Mouse (Mus musculus): ENCODE results near the gene Rexo4. TPM values are rescaled to one million over a fixed set of nuclear protein-coding genes. Genes with fewer than 3 reads are reported as not detected.

The Rexo4 gene
- total and polyA plus RNA-seq, 3 experiments = 53.6 to 74.8 (median 67.2) TPM

- in situ Hi-C loops (cut with MboI; ENCODE audit: low pct_ligation_motif_present, low pct_unique_long_range_greater_than_20kb, low sequenced_read_pairs) = no loop called here
- dilution Hi-C loops (cut with MboI; ENCODE audit: extremely low pct_ligation_motif_present, extremely low pct_unique_long_range_greater_than_20kb, low sequenced_read_pairs) = no loop called here
These were observed 13.8 kb downstream of the Rexo4 start for GRCm38 (mm10) chr2:26950411-26950810.

GRCm38 (mm10) chr2:26943253-26943652 is 20.9 kb downstream of the Rexo4 start:
- no peak for TF ChIP-seq TCF12 (IDR thresholded peaks at IDR 0.05; ENCODE audit: low read depth, low read length)
- TF ChIP-seq ELF1 (IDR thresholded peaks at IDR 0.05; ENCODE audit: low read depth, low read length) = no peak
- TF ChIP-seq PAX5 (IDR thresholded peaks at IDR 0.05; ENCODE audit: low read length) = no peak
- in situ Hi-C loops (cut with MboI; ENCODE audit: low pct_ligation_motif_present, low pct_unique_long_range_greater_than_20kb, low sequenced_read_pairs) (no loop called here), dilution Hi-C loops (cut with MboI; ENCODE audit: extremely low pct_ligation_motif_present, extremely low pct_unique_long_range_greater_than_20kb, low sequenced_read_pairs) (no loop called here)
- no peak for DNase-seq (ENCODE audit: extremely low read depth)
- Histone ChIP-seq H3K36me3 (replicated peaks in 1 of 2; ENCODE audit: control insufficient read depth in 1 of 2, insufficient read depth in 1 of 2, low read length in 1 of 2) (peaks cover 13 to 29% of the 10 kb centered on the region in 2 experiments), H3K27ac (ENCODE audit: insufficient read depth, low read depth) (no peak overlapping the region), H3K9me3 (replicated peaks; ENCODE audit: low read length) (no peaks in the 10 kb centered on the region), H3K79me2 (replicated peaks; ENCODE audit: control insufficient read depth, extremely low read depth, insufficient read depth, poor library complexity, severe bottlenecking) (no peaks in the 10 kb centered on the region), H3K9ac (ENCODE audit: insufficient read depth, low read depth) (no peak overlapping the region), H3K4me2 (ENCODE audit: insufficient read depth, low read depth, poor library complexity, severe bottlenecking) (no peak overlapping the region), H3K4me1 (ENCODE audit: control insufficient read depth in 1 of 2, insufficient read depth in 2 of 2) (peaks cover 12 to 17% of the 10 kb centered on the region in 2 experiments), H3K4me3 (replicated peaks in 1 of 3; ENCODE audit: low read depth in 2 of 3, low read length in 2 of 3, poor library complexity in 1 of 3) (no peak overlapping the region), H3K27me3 (replicated peaks) (no peaks in the 10 kb centered on the region)

More at GRCm38 (mm10) chr2:26950411-26950810, 13.8 kb downstream of the Rexo4 start:
- H3K4me2 ChIP-seq (ENCODE audit: insufficient read depth, low read depth, poor library complexity, severe bottlenecking) = no peak overlapping the region
- H3K4me1 ChIP-seq (ENCODE audit: control insufficient read depth in 1 of 2, insufficient read depth in 2 of 2) = peaks cover 0 to 5% of the 10 kb centered on the region in 2 experiments; a peak in 1 of 4 replicates
- H3K27ac ChIP-seq (ENCODE audit: insufficient read depth, low read depth) = no peak overlapping the region
- no peak for TF ChIP-seq ZC3H11A (IDR thresholded peaks at IDR 0.05; ENCODE audit: low read depth, low read length)
- no peak for TF ChIP-seq BHLHE40 (IDR thresholded peaks at IDR 0.05; ENCODE audit: low read depth, low read length)
- no peak for TF ChIP-seq RCOR1 (conservative IDR thresholded peaks at IDR 0.05; ENCODE audit: low read depth, low read length)
- TF ChIP-seq MYC (IDR thresholded peaks at IDR 0.05; ENCODE audit: low read depth, low read length) = no peak
- no peak for TF ChIP-seq SIN3A (IDR thresholded peaks at IDR 0.05; ENCODE audit: low read length)
- no peak for TF ChIP-seq POLR2A (IDR thresholded peaks at IDR 0.05; ENCODE audit: low read depth, low read length)
- no peak for TF ChIP-seq TBP (conservative IDR thresholded peaks at IDR 0.05; ENCODE audit: low read depth, low read length)
- TF ChIP-seq KAT2A (IDR thresholded peaks at IDR 0.05; ENCODE audit: insufficient replicate concordance, low read length) = no peak
- no peak for TF ChIP-seq RAD21 (IDR thresholded peaks at IDR 0.05; ENCODE audit: low read depth, low read length)
- no peaks in the 10 kb centered on the region for H3K79me2 ChIP-seq (replicated peaks; ENCODE audit: control insufficient read depth, extremely low read depth, insufficient read depth, poor library complexity, severe bottlenecking)
- H3K27me3 ChIP-seq (replicated peaks) = no peaks in the 10 kb centered on the region
- H3K9ac ChIP-seq (ENCODE audit: insufficient read depth, low read depth) = no peak overlapping the region
- no peak overlapping the region for H3K4me3 ChIP-seq (replicated peaks in 1 of 3; ENCODE audit: low read depth in 2 of 3, low read length in 2 of 3, poor library complexity in 1 of 3)
- no peaks in the 10 kb centered on the region for H3K9me3 ChIP-seq (replicated peaks; ENCODE audit: low read length)
- H3K36me3 ChIP-seq (replicated peaks in 1 of 2; ENCODE audit: control insufficient read depth in 1 of 2, insufficient read depth in 1 of 2, low read length in 1 of 2) = peaks cover 56 to 92% of the 10 kb centered on the region in 2 experiments
- DNase-seq (ENCODE audit: extremely low read depth) = no peak

- Histone ChIP-seq H3K27ac (ENCODE audit: insufficient read depth, low read depth) (no peak overlapping the region), H3K27me3 (replicated peaks) (no peaks in the 10 kb centered on the region), H3K36me3 (replicated peaks in 1 of 2; ENCODE audit: control insufficient read depth in 1 of 2, insufficient read depth in 1 of 2, low read length in 1 of 2) (peaks cover 3 to 14% of the 10 kb centered on the region in 2 experiments), H3K4me1 (ENCODE audit: control insufficient read depth in 1 of 2, insufficient read depth in 2 of 2) (peaks cover 16 to 26% of the 10 kb centered on the region in 2 experiments), H3K79me2 (replicated peaks; ENCODE audit: control insufficient read depth, extremely low read depth, insufficient read depth, poor library complexity, severe bottlenecking) (no peaks in the 10 kb centered on the region), H3K4me2 (ENCODE audit: insufficient read depth, low read depth, poor library complexity, severe bottlenecking) (no peak overlapping the region), H3K4me3 (replicated peaks in 1 of 3; ENCODE audit: low read depth in 2 of 3, low read length in 2 of 3, poor library complexity in 1 of 3) (no peak overlapping the region), H3K9ac (ENCODE audit: insufficient read depth, low read depth) (no peak overlapping the region), H3K9me3 (replicated peaks; ENCODE audit: low read length) (no peaks in the 10 kb centered on the region)
- no peak for DNase-seq (ENCODE audit: extremely low read depth)
- in situ Hi-C loops (cut with MboI; ENCODE audit: low pct_ligation_motif_present, low pct_unique_long_range_greater_than_20kb, low sequenced_read_pairs) = no loop called here
- dilution Hi-C loops (cut with MboI; ENCODE audit: extremely low pct_ligation_motif_present, extremely low pct_unique_long_range_greater_than_20kb, low sequenced_read_pairs) = no loop called here
- TF ChIP-seq ZNF384 (IDR thresholded peaks at IDR 0.05; ENCODE audit: low read depth, low read length) (no peak), RAD21 (IDR thresholded peaks at IDR 0.05; ENCODE audit: low read depth, low read length) (peak; percentile 50), HCFC1 (IDR thresholded peaks at IDR 0.05; ENCODE audit: low read depth, low read length) (no peak; the same call in 1 of the 2 replicates), MAX (IDR thresholded peaks at IDR 0.05; ENCODE audit: low read length) (no peak), SMC3 (IDR thresholded peaks at IDR 0.05; ENCODE audit: low read depth, low read length) (peak; percentile 52), NELFE (IDR thresholded peaks at IDR 0.05; ENCODE audit: low read depth, low read length) (no peak), MAZ (IDR thresholded peaks at IDR 0.05; ENCODE audit: low read depth, low read length) (no peak), CTCF (conservative IDR thresholded peaks at IDR 0.05 in 1 of 2, IDR thresholded peaks at IDR 0.05 in 1 of 2; ENCODE audit: low read depth in 2 of 2, low read length in 2 of 2) (peak in 1 of 2 experiments; percentile 70; a peak in 2 of 4 replicates), SIN3A (IDR thresholded peaks at IDR 0.05; ENCODE audit: low read length) (no peak), KAT2A (IDR thresholded peaks at IDR 0.05; ENCODE audit: insufficient replicate concordance, low read length) (no peak), ZKSCAN1 (IDR thresholded peaks at IDR 0.05; ENCODE audit: borderline replicate concordance, low read depth, low read length) (no peak), ELF1 (IDR thresholded peaks at IDR 0.05; ENCODE audit: low read depth, low read length) (peak; percentile 87), POLR2A (IDR thresholded peaks at IDR 0.05; ENCODE audit: low read depth, low read length) (no peak), BHLHE40 (IDR thresholded peaks at IDR 0.05; ENCODE audit: low read depth, low read length) (peak; percentile 89)
These were observed 22.6 kb downstream of the Rexo4 start for GRCm38 (mm10) chr2:26941539-26941938.

All from CH12.LX (cell line).